Mouse (Mus musculus): ENCODE results near the gene Cd38. TPM values are rescaled to one million over a fixed set of nuclear protein-coding genes. Genes with fewer than 3 reads are reported as not detected.

Cd38 gene
- 10.9 and 13.3 TPM in 2 replicates for polyA plus RNA-seq (2015; fragmentation: Nextera tagmentation; extraction: Ambion mirVana)

DNA sequence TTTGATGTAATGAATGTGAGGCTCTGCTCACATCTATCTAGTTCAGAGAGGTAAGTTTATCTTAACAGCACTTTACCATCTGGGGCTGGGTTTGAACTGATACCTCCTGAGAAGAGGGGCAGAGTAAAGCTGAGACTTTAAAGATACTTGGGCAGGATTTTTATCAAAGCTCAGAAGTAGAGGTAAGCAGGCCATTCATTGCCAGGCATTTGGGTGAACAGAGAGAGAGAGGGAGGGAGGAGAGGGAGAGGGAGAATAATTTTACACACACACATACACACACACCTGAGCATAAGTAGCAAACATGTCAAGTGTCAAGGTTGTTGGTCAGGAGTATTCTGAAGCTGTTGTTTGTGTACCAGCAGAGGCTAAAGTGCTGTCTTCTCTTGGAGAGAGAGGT lies at the start of gene Cd38:
Gene Cd38 (plus strand): TSS at position 301 of the 400 bp plus-strand sequence.
- H3K4me3 ChIP-seq (replicated peaks) = peak within 1 kb of the TSS; percentile 48
- peak within 1 kb of the TSS; percentile 52 for H3K9ac ChIP-seq
- H3K9me3 ChIP-seq (replicated peaks) = no peaks in the 10 kb centered on the region
- H3K4me2 ChIP-seq = peak within 1 kb of the TSS; percentile 62
- peak within 1 kb of the TSS; percentile 58 for H3K27ac ChIP-seq
- H3K27me3 ChIP-seq = 0 out of 2 replicates have a peak, but pooled peaks cover 4% of the 10 kb centered on the region
- no peaks in the 10 kb centered on the region for H3K36me3 ChIP-seq
- peaks cover 11% of the 10 kb centered on the region for H3K4me1 ChIP-seq (replicated peaks)
- DNase-seq (no peak), ATAC-seq (ENCODE audit: low read depth) (no peak)

- Histone ChIP-seq H3K4me2 (no peak within 1 kb of the TSS), H3K27me3 (no peaks in the 10 kb centered on the region), H3K4me1 (replicated peaks) (peaks cover 5% of the 10 kb centered on the region; the same call in 1 of the 2 replicates), H3K9me3 (replicated peaks) (no peaks in the 10 kb centered on the region), H3K4me3 (replicated peaks) (no peak within 1 kb of the TSS), H3K36me3 (no peaks in the 10 kb centered on the region), H3K27ac (no peak within 1 kb of the TSS), H3K9ac (no peak within 1 kb of the TSS)
- no peak for DNase-seq
- ATAC-seq (ENCODE audit: low read depth) = no peak
- 40% methylated on average over 12 of the region's 12 CpGs for WGBS (ENCODE audit: insufficient replicate concordance)
Measured at GRCm38 (mm10) chr5:43818695-43819094, 49.7 kb upstream of the Cd38 start, which contains the start of gene Bst1. TSS of gene Bst1 (plus strand) at chr5:43818885.

- ATAC-seq (ENCODE audit: low read depth) = no peak
- Histone ChIP-seq H3K9ac (no peak overlapping the region), H3K4me2 (no peak overlapping the region), H3K4me3 (replicated peaks) (no peak overlapping the region), H3K27me3 (no peaks in the 10 kb centered on the region), H3K36me3 (no peaks in the 10 kb centered on the region), H3K4me1 (replicated peaks) (peaks cover 5% of the 10 kb centered on the region; the same call in 1 of the 2 replicates), H3K9me3 (replicated peaks) (no peaks in the 10 kb centered on the region), H3K27ac (no peak overlapping the region)
- WGBS (ENCODE audit: insufficient replicate concordance) = 73% methylated on average over 11 of the region's 11 CpGs
- DNase-seq = no peak
Measured at GRCm38 (mm10) chr5:43820785-43821184, 47.6 kb upstream of the Cd38 start.

- no peak within 1 kb of the TSS for H3K4me3 ChIP-seq (replicated peaks)
- no peaks in the 10 kb centered on the region for H3K9me3 ChIP-seq (replicated peaks)
- H3K4me1 ChIP-seq (replicated peaks) = peaks cover 5% of the 10 kb centered on the region; the same call in 1 of the 2 replicates
- no peaks in the 10 kb centered on the region for H3K36me3 ChIP-seq
- no peak within 1 kb of the TSS for H3K9ac ChIP-seq
- no peak for ATAC-seq (ENCODE audit: low read depth)
- no peak for DNase-seq
- H3K27ac ChIP-seq = no peak within 1 kb of the TSS
- H3K27me3 ChIP-seq = no peaks in the 10 kb centered on the region
- 78% methylated on average over 19 of the region's 19 CpGs for WGBS (ENCODE audit: insufficient replicate concordance)
- H3K4me2 ChIP-seq = no peak within 1 kb of the TSS
Measured at GRCm38 (mm10) chr5:43821538-43821937, 46.8 kb upstream of the Cd38 start, which contains the start of gene Fbxl5. TSS of gene Fbxl5 (minus strand) at chr5:43821638.

DNA sequence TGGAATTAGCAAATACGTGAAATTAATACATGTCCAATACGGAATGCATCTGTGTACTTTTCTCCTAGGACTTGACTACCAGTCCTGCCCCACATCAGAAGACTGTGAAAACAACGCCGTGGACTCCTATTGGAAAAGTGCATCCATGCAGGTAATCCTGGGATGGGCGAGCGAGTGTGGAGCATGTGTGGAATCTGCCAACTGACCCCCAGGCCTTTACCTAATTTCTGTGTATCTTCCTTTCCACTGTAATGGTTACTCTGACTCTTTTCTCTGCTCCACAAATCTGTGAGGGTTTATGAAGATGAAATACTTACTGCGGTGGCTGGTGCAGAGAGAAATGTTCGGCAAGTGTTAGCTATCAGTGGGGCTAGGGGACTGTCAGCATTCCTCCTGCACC lies 46.2 kb upstream of the Cd38 start:
- no peak overlapping the region for H3K4me3 ChIP-seq (replicated peaks)
- no peak overlapping the region for H3K27ac ChIP-seq
- no peak overlapping the region for H3K9ac ChIP-seq
- ATAC-seq (ENCODE audit: low read depth) (no peak), DNase-seq (no peak)
- H3K36me3 ChIP-seq = no peaks in the 10 kb centered on the region
- no peak overlapping the region for H3K4me2 ChIP-seq
- H3K4me1 ChIP-seq (replicated peaks) = peaks cover 5% of the 10 kb centered on the region; the same call in 1 of the 2 replicates
- no peaks in the 10 kb centered on the region for H3K27me3 ChIP-seq
- 78% methylated on average over 8 of the region's 8 CpGs for WGBS (ENCODE audit: insufficient replicate concordance)
- no peaks in the 10 kb centered on the region for H3K9me3 ChIP-seq (replicated peaks)

GRCm38 (mm10) chr5:43822824-43823223 lies 45.5 kb upstream of the Cd38 start:
- no peak overlapping the region for H3K27ac ChIP-seq
- DNase-seq (no peak), ATAC-seq (ENCODE audit: low read depth) (no peak)
- H3K4me2 ChIP-seq = no peak overlapping the region
- WGBS (ENCODE audit: insufficient replicate concordance) = 45% methylated on average over 3 of the region's 3 CpGs
- no peak overlapping the region for H3K4me3 ChIP-seq (replicated peaks)
- H3K9me3 ChIP-seq (replicated peaks) = no peaks in the 10 kb centered on the region
- H3K9ac ChIP-seq = no peak overlapping the region
- H3K27me3 ChIP-seq = no peaks in the 10 kb centered on the region
- no peaks in the 10 kb centered on the region for H3K36me3 ChIP-seq
- peaks cover 5% of the 10 kb centered on the region; the same call in 1 of the 2 replicates for H3K4me1 ChIP-seq (replicated peaks)

DNA sequence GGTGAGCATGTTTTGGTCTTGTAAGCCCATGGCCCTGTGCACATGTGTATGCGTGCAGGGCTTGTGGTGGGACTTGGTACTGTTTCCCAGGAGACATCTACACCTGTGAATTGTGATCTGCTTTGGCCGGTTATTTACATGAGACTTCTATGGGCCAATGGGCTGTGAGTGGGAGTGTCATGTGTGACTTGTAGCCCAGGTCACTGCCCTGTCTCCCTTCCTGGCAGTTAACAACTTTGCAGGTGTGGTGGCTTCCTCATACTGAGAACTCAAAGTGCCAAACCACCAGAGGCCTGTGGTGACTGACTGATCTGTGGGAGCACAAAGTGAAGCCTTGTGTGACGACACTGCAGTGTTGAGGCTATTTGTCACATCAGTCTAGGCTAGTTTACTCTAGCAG lies 43.8 kb upstream of the Cd38 start:
- Histone ChIP-seq H3K4me1 (replicated peaks) (no peaks in the 10 kb centered on the region), H3K4me2 (no peak overlapping the region), H3K9ac (no peak overlapping the region), H3K27me3 (no peaks in the 10 kb centered on the region), H3K4me3 (replicated peaks) (no peak overlapping the region), H3K36me3 (no peaks in the 10 kb centered on the region), H3K27ac (no peak overlapping the region), H3K9me3 (replicated peaks) (no peaks in the 10 kb centered on the region)
- no peak for ATAC-seq (ENCODE audit: low read depth)
- WGBS (ENCODE audit: insufficient replicate concordance) = 55% methylated on average over 3 of the region's 3 CpGs
- DNase-seq = no peak

DNA sequence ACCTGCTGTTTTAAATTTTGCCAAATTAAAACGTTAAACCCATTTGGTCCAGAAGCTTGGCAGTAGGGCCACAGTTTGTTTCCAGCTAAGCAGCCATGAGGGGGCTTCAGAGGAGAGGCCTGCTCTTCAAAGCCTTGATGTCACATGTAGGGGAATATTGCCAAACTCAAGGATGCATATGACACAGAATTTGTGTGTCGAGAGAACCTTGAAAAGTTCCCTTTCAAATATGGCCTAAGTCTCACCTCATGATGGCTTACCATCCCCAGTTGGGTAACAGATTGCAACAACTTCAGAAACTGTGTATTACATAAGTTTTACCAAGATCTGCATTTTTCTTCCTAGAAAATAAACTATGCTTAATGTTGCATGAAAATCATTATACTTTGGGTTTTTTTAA lies 41.5 kb upstream of the Cd38 start:
- no peak for ATAC-seq (ENCODE audit: low read depth)
- Histone ChIP-seq H3K9me3 (replicated peaks) (no peaks in the 10 kb centered on the region), H3K27me3 (no peaks in the 10 kb centered on the region), H3K4me2 (no peak overlapping the region), H3K4me3 (replicated peaks) (no peak overlapping the region), H3K4me1 (replicated peaks) (no peaks in the 10 kb centered on the region), H3K27ac (no peak overlapping the region), H3K36me3 (no peaks in the 10 kb centered on the region), H3K9ac (no peak overlapping the region)
- WGBS (ENCODE audit: insufficient replicate concordance) = 66% methylated on average over 2 of the region's 2 CpGs
- DNase-seq = no peak

DNA sequence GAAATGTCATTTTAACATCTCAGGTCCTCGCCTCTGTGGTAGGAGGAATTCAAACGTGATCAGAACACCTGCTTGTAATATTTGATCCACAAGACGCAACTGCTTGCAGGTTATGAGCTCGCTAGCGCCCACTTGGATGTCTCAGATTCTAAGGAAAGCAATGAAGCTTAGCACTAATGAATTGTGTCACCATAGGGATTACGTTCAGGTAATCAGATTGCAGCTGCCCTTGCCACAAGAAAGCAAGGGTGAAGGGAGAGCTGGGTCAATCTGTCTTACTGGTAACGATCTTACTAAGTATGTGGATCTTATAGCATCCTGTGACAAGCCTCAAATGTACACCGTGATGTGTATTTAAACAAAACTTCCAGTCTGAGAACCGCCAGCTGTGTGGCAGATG lies 41.0 kb upstream of the Cd38 start:
- Histone ChIP-seq H3K4me1 (replicated peaks) (no peaks in the 10 kb centered on the region), H3K9me3 (replicated peaks) (no peaks in the 10 kb centered on the region), H3K36me3 (no peaks in the 10 kb centered on the region), H3K9ac (no peak overlapping the region), H3K27me3 (no peaks in the 10 kb centered on the region), H3K4me3 (replicated peaks) (no peak overlapping the region), H3K4me2 (no peak overlapping the region), H3K27ac (no peak overlapping the region)
- WGBS (ENCODE audit: insufficient replicate concordance) = 73% methylated on average over 9 of the region's 9 CpGs
- no peak for ATAC-seq (ENCODE audit: low read depth)
- DNase-seq = no peak

DNA sequence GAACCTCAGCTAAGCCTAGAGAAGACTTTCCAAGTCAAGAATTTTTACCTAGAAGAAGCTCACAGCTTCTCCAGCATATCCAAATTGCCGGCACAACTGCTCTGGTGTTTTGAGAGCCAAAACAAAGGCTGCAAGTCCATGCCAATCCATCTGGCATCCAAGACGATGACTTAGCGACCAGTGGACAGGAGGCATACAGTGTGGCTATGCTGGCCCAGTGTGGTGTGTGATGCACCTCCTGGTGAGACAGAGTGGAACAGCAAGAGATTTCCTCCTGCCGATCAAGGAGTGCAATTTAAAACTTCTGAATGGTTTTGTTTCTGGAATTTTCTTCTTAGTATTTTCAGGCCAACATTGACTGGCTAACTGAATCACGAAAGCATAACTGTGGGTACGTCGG lies 31.8 kb upstream of the Cd38 start:
- WGBS (ENCODE audit: insufficient replicate concordance) = 75% methylated on average over 7 of the region's 7 CpGs
- Histone ChIP-seq H3K9ac (no peak overlapping the region), H3K4me2 (no peak overlapping the region), H3K9me3 (replicated peaks) (no peaks in the 10 kb centered on the region), H3K4me1 (replicated peaks) (no peaks in the 10 kb centered on the region), H3K27me3 (no peaks in the 10 kb centered on the region), H3K4me3 (replicated peaks) (no peak overlapping the region), H3K36me3 (no peaks in the 10 kb centered on the region), H3K27ac (no peak overlapping the region)
- DNase-seq (no peak), ATAC-seq (ENCODE audit: low read depth) (no peak)

DNA sequence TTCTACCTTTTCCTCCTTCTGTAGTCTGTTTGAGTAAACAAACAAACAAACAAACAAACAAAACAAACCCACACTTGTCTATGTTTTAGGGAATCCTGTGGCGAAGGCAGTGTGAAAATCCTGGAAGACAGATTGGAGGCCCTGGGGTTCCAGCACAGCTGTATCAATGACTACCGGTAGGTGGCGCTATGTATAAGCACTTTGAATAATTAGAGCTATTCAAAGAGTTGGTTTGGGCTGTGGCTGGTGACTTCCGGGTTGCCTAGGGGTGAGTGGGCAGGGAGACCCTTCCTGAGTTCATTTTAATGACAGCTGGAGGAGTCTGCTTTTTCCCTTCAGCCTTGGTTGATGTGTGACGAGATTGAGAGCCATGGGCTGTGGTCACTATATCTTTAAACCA lies 31.0 kb upstream of the Cd38 start:
- no peak overlapping the region for H3K27ac ChIP-seq
- no peak overlapping the region for H3K9ac ChIP-seq
- no peaks in the 10 kb centered on the region for H3K9me3 ChIP-seq (replicated peaks)
- DNase-seq (peak; percentile 5), ATAC-seq (ENCODE audit: low read depth) (no peak)
- H3K4me2 ChIP-seq = no peak overlapping the region
- H3K27me3 ChIP-seq = no peaks in the 10 kb centered on the region
- H3K4me3 ChIP-seq (replicated peaks) = no peak overlapping the region
- whole genome bisulfite sequencing (ENCODE audit: insufficient replicate concordance) = 25% methylated on average over 5 of the region's 5 CpGs
- H3K4me1 ChIP-seq (replicated peaks) = no peaks in the 10 kb centered on the region
- H3K36me3 ChIP-seq = no peaks in the 10 kb centered on the region

DNA sequence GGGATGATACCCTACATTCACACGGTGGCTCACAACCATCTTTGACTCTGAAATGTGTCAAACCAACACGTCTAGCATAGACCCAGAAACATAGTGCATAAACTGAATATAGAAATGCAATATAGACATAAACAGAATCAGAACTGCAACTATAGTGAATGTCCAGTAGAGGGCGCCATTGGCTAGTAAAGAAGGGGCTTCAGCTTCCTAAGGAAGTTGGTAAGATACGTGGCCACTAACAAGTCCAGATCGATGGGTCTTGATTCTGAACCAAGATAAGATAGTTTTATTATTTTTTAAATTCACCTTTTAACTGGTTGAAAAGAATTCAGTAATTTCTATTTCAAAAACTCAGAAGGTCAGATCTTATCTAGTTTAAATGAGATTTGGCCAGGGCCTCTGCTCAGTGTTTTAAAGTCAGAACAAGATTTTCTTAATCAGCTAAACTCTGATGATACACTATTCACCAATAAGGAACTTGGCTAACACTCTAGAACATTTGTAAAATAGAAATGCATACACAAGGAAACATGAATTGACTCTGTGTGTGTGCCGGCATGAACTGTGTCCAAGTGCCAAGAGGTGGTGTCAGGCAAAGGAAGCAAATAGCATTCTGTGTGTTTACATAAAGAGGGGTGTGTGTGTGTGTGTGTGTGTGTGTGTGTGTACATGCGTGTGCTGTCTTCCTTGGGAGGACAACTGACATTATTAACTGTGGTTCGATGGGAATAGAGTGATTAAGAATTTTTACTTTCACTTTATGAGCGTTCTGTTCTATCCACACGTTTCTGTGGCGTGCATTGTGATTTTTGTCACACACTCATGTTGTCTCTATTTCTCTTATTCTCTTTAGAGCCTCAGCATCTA lies 27.0 kb upstream of the Cd38 start:
- DNase-seq = no peak
- peak overlapping the region; percentile 28 for H3K4me2 ChIP-seq
- WGBS (ENCODE audit: insufficient replicate concordance) = 37% methylated on average over 11 of the region's 11 CpGs
- H3K9ac ChIP-seq = no peak overlapping the region
- H3K9me3 ChIP-seq (replicated peaks) = peaks cover 5% of the 10 kb centered on the region; the same call in 1 of the 2 replicates
- no peak for ATAC-seq (ENCODE audit: low read depth)
- no peaks in the 10 kb centered on the region for H3K27me3 ChIP-seq
- no peak overlapping the region for H3K27ac ChIP-seq
- no peaks in the 10 kb centered on the region for H3K36me3 ChIP-seq
- no peaks in the 10 kb centered on the region for H3K4me1 ChIP-seq (replicated peaks)
- no peak overlapping the region for H3K4me3 ChIP-seq (replicated peaks)

Measured in liver, embryonic 13.5 days (tissue).